Mouse (Mus musculus) E14TG2a.4 (cell line): ENCODE measurements around the gene Igf1r.

Experiments used
- H3K27me3 ChIP-seq: 2 replicates; pipeline ENCODE4 v1.6.1; 2014; ENCODE audit warnings: low read length, control low read depth; ENCODE audit not compliant: insufficient read depth
- H3K36me3 ChIP-seq: 2 replicates; pipeline ENCODE4 v1.6.1; 2014; ENCODE audit warnings: low read length, control low read depth; ENCODE audit not compliant: insufficient read depth
- H3K4me1 ChIP-seq: replicated peaks from 2 replicates; pipeline ENCODE4 v1.6.1; 2014; ENCODE audit warnings: low read depth, low read length, control low read depth
- H3K4me3 ChIP-seq: replicated peaks from 2 replicates; pipeline ENCODE4 v1.5.1; 2014; ENCODE audit warnings: mild to moderate bottlenecking, low read length
- H3K9me3 ChIP-seq: 2 replicates; pipeline ENCODE4 v1.6.1; 2014; ENCODE audit warnings: low read length, control low read depth
- CTCF ChIP-seq: conservative IDR thresholded peaks from 2 replicates; pipeline ENCODE4 v1.5.1; 2014; ENCODE audit warnings: low read length
- NANOG ChIP-seq: IDR thresholded peaks from 2 replicates; pipeline ENCODE4 v1.6.1; 2014; ENCODE audit warnings: borderline replicate concordance, low read length, mixed read lengths
- POU5F1 ChIP-seq: IDR thresholded peaks from 2 replicates; pipeline ENCODE4 v1.6.1; 2014; ENCODE audit warnings: low read length, borderline replicate concordance

Gene Igf1r

GRCm38 (mm10) chr7:67952777-67953700, at the start of gene Igf1r:
Igf1r (plus strand) TSS chr7:67952827.
- Histone ChIP-seq H3K9me3 (no peaks in the 10 kb centered on the region), H3K4me1 (peaks cover 29% of the 10 kb centered on the region), H3K36me3 (no peaks in the 10 kb centered on the region), H3K4me3 (peak within 1 kb of the TSS; percentile 89), H3K27me3 (peaks cover 45% of the 10 kb centered on the region)
- no peak for TF ChIP-seq CTCF
- no peak for TF ChIP-seq NANOG
- TF ChIP-seq POU5F1: no peak

DNA sequence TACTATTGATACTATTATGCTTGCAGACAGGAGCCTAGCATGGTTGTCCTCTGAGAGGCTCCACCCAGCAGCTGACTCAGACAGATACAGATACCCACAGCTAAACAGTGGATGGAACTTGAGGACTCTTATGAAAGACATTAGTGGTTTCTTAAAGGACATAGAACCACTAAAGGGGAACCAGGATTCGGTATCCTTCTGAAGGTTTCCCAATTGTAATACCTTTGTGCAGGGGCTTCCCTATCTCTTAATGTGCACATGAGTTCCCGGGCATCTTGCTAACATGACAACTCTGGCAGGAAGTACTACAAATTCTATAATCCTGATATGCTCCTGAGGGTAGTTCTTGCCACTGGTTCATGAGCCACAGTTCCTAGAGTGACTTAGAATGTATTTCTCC, 46.3 kb upstream of the Igf1r start:
- no peaks in the 10 kb centered on the region for H3K9me3 ChIP-seq
- H3K4me1 ChIP-seq: no peaks in the 10 kb centered on the region
- no peaks in the 10 kb centered on the region for H3K27me3 ChIP-seq
- no peak overlapping the region for H3K4me3 ChIP-seq
- no peaks in the 10 kb centered on the region for H3K36me3 ChIP-seq
- no peak for TF ChIP-seq POU5F1
- no peak for TF ChIP-seq CTCF
- no peak for TF ChIP-seq NANOG

DNA sequence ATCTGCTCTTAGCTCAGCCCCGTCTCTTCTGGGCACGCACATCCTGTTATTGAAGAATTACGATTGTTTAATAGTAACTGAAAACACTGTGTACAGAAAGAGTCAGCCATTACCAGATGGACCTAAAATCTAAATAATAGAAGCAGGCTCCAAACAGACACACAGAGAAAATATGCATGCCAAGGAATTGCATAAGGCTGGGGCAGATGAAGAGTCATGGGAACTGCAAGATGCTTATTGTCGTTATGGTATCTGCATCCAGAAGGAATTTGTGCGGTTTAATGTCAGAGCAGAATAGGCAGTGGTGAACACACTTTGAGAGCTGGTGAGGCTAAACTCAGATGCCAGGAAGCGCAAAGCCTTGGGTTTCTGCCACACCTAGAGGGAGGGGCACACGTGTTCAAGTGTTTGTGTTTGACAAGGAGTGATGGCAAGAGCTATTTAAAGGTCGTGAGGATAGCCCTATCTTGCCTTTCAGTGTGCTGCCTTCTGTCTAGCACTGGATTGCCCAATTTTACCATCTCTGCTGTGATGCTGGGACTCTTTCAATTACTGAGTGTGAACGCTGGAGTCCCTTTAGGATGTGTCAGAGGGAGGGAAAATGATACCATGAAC, 44.7 kb upstream of the Igf1r start:
- Histone ChIP-seq H3K27me3 (no peaks in the 10 kb centered on the region), H3K36me3 (no peaks in the 10 kb centered on the region)
- TF ChIP-seq POU5F1 (no peak), CTCF (no peak), NANOG (no peak)

GRCm38 (mm10) chr7:67910528-67910927, 42.1 kb upstream of the Igf1r start:
- TF ChIP-seq CTCF (no peak), NANOG (no peak), POU5F1 (no peak)
- no peaks in the 10 kb centered on the region for H3K9me3 ChIP-seq
- H3K36me3 ChIP-seq: no peaks in the 10 kb centered on the region
- H3K4me1 ChIP-seq: no peaks in the 10 kb centered on the region
- H3K27me3 ChIP-seq: no peaks in the 10 kb centered on the region
- no peak overlapping the region for H3K4me3 ChIP-seq

More for the DNA sequence above, 44.7 kb upstream of the Igf1r start:
- Histone ChIP-seq H3K4me3 (no peak overlapping the region), H3K4me1 (no peaks in the 10 kb centered on the region), H3K9me3 (no peaks in the 10 kb centered on the region)

DNA sequence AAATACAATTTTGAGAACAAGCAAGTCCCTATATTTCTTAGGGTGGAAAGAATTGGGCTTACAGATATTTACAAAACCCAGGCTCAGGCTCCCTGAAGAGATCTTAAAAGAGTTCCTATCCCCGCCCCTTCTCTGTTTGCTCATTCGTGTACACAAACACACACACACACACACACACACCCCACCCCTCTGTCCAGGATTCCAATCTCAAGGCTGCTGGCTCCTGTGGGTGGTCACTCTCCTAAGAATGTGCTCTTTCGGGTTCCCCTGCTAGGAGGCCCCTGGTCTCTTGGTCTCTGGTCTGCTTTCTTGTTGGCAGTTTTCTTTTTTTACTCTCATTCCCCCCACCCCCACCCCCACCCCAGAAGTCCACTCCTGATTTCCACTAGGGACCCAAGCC, 41.7 kb upstream of the Igf1r start:
- H3K36me3 ChIP-seq: no peaks in the 10 kb centered on the region
- TF ChIP-seq POU5F1: no peak
- TF ChIP-seq CTCF: no peak
- no peak for TF ChIP-seq NANOG
- H3K4me1 ChIP-seq: no peaks in the 10 kb centered on the region
- no peak overlapping the region for H3K4me3 ChIP-seq
- no peaks in the 10 kb centered on the region for H3K9me3 ChIP-seq
- H3K27me3 ChIP-seq: no peaks in the 10 kb centered on the region

DNA sequence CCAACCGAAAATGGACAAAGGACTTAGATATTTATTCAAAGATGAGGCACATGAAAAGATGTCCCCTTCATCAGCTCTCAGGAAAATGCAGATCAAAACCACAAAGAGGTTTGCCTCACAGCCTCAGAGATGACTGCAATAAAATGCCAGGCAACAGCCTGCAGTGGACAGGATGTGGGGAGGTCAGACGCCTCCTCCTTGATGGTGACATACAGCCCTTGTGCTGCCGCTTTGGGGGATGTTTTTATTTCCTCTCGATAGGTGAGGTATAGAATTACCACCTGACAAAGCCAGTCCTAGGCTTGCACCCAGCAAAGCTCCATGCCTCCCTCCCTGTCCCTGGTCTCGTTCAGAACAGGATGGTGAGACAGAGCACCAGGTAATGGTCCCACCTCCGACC, 40.8 kb upstream of the Igf1r start:
- no peaks in the 10 kb centered on the region for H3K27me3 ChIP-seq

DNA sequence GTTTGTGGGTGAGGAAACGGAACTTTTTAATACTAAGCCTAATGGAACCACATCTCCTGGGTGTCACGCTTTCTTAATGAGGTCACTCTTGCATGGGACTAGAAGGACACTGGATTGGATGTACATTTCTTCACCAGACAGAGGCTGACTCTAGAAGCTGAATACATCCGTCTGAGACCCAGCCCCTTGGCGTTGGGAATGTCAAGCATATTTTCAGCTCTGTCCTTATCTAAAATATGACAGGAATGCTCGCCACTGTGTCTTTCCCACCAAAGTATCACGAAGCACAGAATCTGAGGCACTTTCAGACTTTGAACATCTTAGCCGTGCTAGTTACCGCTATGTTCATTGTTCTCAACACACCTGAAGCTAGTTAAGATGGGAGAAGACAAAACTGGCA, 35.7 kb upstream of the Igf1r start:
- H3K4me1 ChIP-seq: no peaks in the 10 kb centered on the region
- no peaks in the 10 kb centered on the region for H3K36me3 ChIP-seq
- TF ChIP-seq POU5F1 (no peak), CTCF (no peak), NANOG (no peak)
- H3K9me3 ChIP-seq: no peaks in the 10 kb centered on the region
- no peak overlapping the region for H3K4me3 ChIP-seq
- H3K27me3 ChIP-seq: no peaks in the 10 kb centered on the region; the same call in 1 of the 2 replicates

More for the DNA sequence above, 40.8 kb upstream of the Igf1r start:
- H3K4me3 ChIP-seq: no peak overlapping the region
- H3K36me3 ChIP-seq: no peaks in the 10 kb centered on the region
- no peak for TF ChIP-seq CTCF
- TF ChIP-seq POU5F1: no peak
- no peak for TF ChIP-seq NANOG
- no peaks in the 10 kb centered on the region for H3K4me1 ChIP-seq
- no peaks in the 10 kb centered on the region for H3K9me3 ChIP-seq

- TF ChIP-seq CTCF (no peak), NANOG (no peak), POU5F1 (no peak)
- no peaks in the 10 kb centered on the region; the same call in 1 of the 2 replicates for H3K27me3 ChIP-seq
- H3K9me3 ChIP-seq: no peaks in the 10 kb centered on the region
- no peak overlapping the region for H3K4me3 ChIP-seq
- H3K36me3 ChIP-seq: no peaks in the 10 kb centered on the region
- H3K4me1 ChIP-seq: no peaks in the 10 kb centered on the region
Observed at GRCm38 (mm10) chr7:67917753-67918152, 34.9 kb upstream of the Igf1r start.
